Mouse (Mus musculus) megakaryocyte, embryonic 14.5 days (primary cell): ENCODE measurements around the gene Hyal3.

ENCODE experiments used
- FLI1 ChIP-seq: IDR thresholded peaks from 2 replicates; pipeline ENCODE4 v1.6.1; 2012; ENCODE audit warnings: low read length, inconsistent platforms, mixed read lengths
- GATA1 ChIP-seq: IDR thresholded peaks from 3 replicates; pipeline ENCODE4 v1.6.1; 2012; ENCODE audit warnings: mixed read lengths, low read length, inconsistent platforms, borderline replicate concordance

- TF ChIP-seq GATA1 (no peak), FLI1 (no peak)
Measured at GRCm38 (mm10) chr9:107600745-107601144, 20.1 kb downstream of the Hyal3 start.
